Mouse (Mus musculus) forebrain, postnatal 0 days (tissue): ENCODE measurements around the gene Tlk2. TPM values are rescaled to one million over a fixed set of nuclear protein-coding genes. Genes with fewer than 3 reads are reported as not detected.

ENCODE experiments used
- ATAC-seq: fragments of 200-750 bp; cut with Nextera tagmentation; 2 replicates; pipeline ENCODE4 v1.8.0; 2017; ENCODE audit warnings: mild to moderate bottlenecking, moderate library complexity
- DNase-seq: peaks from one replicate; pipeline ENCODE4 v3.0.0-alpha.2; 2015
- H3K27ac ChIP-seq: fragments of 300-500 bp; sonication (generic); 2 replicates; pipeline ENCODE4 v1.5.1; 2014; ENCODE audit warnings: low read depth, mild to moderate bottlenecking, antibody characterized with exemption, low read length, moderate library complexity, mixed read lengths
- H3K27me3 ChIP-seq: fragments of 300-500 bp; sonication (generic); 2 replicates; pipeline ENCODE4 v1.6.1; 2014; ENCODE audit warnings: mild to moderate bottlenecking, low read length, mixed read lengths; ENCODE audit not compliant: insufficient read depth
- H3K36me3 ChIP-seq: fragments of 300-500 bp; sonication (generic); 2 replicates; pipeline ENCODE4 v1.6.1; 2014; ENCODE audit warnings: mild to moderate bottlenecking, moderate library complexity; ENCODE audit not compliant: insufficient read depth
- H3K4me1 ChIP-seq: fragments of 300-500 bp; sonication (generic); 2 replicates; pipeline ENCODE4 v1.6.1; 2014; ENCODE audit warnings: antibody characterized with exemption; ENCODE audit not compliant: insufficient read depth
- H3K4me2 ChIP-seq: fragments of 300-500 bp; sonication (generic); 2 replicates; pipeline ENCODE4 v1.6.1; 2014; ENCODE audit warnings: low read depth, mild to moderate bottlenecking, moderate library complexity
- H3K4me3 ChIP-seq: fragments of 300-500 bp; sonication (generic); 2 replicates; pipeline ENCODE4 v1.5.1; 2014; ENCODE audit warnings: low read depth, low read length, mixed read lengths
- H3K9ac ChIP-seq: fragments of 300-500 bp; sonication (generic); 2 replicates; pipeline ENCODE4 v1.6.1; 2014; ENCODE audit warnings: mild to moderate bottlenecking
- H3K9me3 ChIP-seq: fragments of 300-500 bp; sonication (generic); 2 replicates; pipeline ENCODE4 v1.6.1; 2016; ENCODE audit warnings: low read length
- CTCF ChIP-seq: sonication (generic); IDR thresholded peaks from 2 replicates; pipeline ENCODE4 v1.5.1; 2016; ENCODE audit warnings: antibody characterized with exemption, control low read depth, low read depth
- WGBS: fragments of 180-500 bp; shearing (Covaris S2); extraction: QIAGEN DNeasy Blood & Tissue Kit; methylation state at CpG from one replicate; pipeline ENCODE4 v1.1.7; 2014; 5-methylcytosine and 5-hydroxymethylcytosine counted together
- polyA plus RNA-seq: library from polyadenylated mRNA; unstranded; fragments of >200 nt; fragmentation: Nextera tagmentation; extraction: Ambion mirVana; gene quantifications from 2 replicates; pipeline ENCODE4 v1.2.1, GENCODE M21; 2015
- total RNA-seq: library from RNA; depleted of rRNA; stranded (reverse); fragments of >200 nt; gene quantifications from 2 replicates; pipeline ENCODE4 v1.2.3, GENCODE M21; 2014

Tlk2 gene
- total and polyA plus RNA-seq, 2 experiments from 2014 or later = 13.9 to 94.0 TPM

- no peak overlapping the region for H3K27ac ChIP-seq
- no peak overlapping the region for H3K4me2 ChIP-seq
- ATAC-seq = no peak
- DNase-seq = no peak
- peaks cover 57% of the 10 kb centered on the region for H3K36me3 ChIP-seq
- no peak overlapping the region for H3K9ac ChIP-seq
- no peak overlapping the region for H3K4me3 ChIP-seq
- H3K4me1 ChIP-seq = no peaks in the 10 kb centered on the region
- TF ChIP-seq CTCF = no peak
- no peaks in the 10 kb centered on the region for H3K9me3 ChIP-seq
- 78% methylated on average over 12 of the region's 12 CpGs for WGBS
- H3K27me3 ChIP-seq = no peaks in the 10 kb centered on the region
Observed at GRCm38 (mm10) chr11:105281763-105282459, 103.3 kb downstream of the Tlk2 start.

GRCm38 (mm10) chr11:105282460-105282859, 103.9 kb downstream of the Tlk2 start:
- ATAC-seq = no peak
- WGBS = 88% methylated on average over 2 of the region's 2 CpGs
- Histone ChIP-seq H3K9ac (no peak overlapping the region), H3K9me3 (no peaks in the 10 kb centered on the region), H3K4me1 (no peaks in the 10 kb centered on the region), H3K27me3 (no peaks in the 10 kb centered on the region), H3K4me3 (no peak overlapping the region), H3K27ac (no peak overlapping the region), H3K36me3 (peaks cover 55% of the 10 kb centered on the region), H3K4me2 (no peak overlapping the region)
- TF ChIP-seq CTCF = no peak
- no peak for DNase-seq

DNA sequence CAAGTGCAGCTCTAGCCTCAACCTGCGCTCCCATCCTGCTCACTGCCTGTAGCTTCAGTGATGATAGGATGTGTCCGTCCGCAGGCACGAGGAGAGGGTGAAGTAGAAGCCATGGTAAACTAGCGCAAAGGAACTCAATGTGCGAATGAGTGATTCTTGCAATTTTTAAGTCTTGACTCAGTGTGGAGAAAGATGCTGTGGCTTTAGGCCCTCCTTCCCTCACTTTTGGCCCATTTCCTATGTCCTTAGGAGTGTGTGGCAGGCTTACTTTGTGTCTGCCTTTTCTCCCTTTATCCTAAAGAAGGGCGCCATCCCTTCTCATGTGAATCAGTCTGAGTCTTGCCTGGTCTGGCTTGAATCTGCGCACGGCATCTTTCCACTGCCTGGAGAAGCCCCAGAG, 104.4 kb downstream of the Tlk2 start:
- TF ChIP-seq CTCF = no peak
- Histone ChIP-seq H3K4me3 (no peak overlapping the region), H3K9me3 (no peaks in the 10 kb centered on the region), H3K27ac (no peak overlapping the region), H3K4me2 (no peak overlapping the region), H3K27me3 (no peaks in the 10 kb centered on the region), H3K9ac (no peak overlapping the region), H3K4me1 (no peaks in the 10 kb centered on the region), H3K36me3 (peaks cover 56% of the 10 kb centered on the region)
- DNase-seq (no peak), ATAC-seq (no peak)
- 96% methylated on average over 9 of the region's 9 CpGs for WGBS

DNA sequence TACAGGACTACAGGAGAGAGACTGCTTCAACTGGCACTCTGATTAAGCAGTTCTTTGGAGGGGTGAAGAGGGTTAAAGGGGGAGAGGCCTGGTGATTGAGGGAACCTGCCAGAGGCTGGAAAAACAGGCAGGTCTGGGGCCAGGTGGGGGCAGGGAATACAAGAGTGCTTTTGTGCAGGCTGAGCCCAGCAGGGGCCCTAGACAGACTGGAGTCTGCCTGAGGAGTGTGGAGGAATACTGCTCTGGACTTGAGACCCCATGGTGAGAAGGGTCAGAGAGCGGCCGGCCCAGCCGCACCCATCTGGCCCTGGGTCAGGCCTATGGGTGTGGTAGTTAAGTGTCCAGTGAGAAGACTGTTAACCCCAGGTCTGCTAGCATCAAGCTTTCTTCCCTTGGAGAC, 107.1 kb downstream of the Tlk2 start:
- H3K9me3 ChIP-seq = no peaks in the 10 kb centered on the region
- peaks cover 56% of the 10 kb centered on the region for H3K36me3 ChIP-seq
- H3K9ac ChIP-seq = no peak overlapping the region
- H3K27me3 ChIP-seq = no peaks in the 10 kb centered on the region
- no peak for DNase-seq
- H3K27ac ChIP-seq = no peak overlapping the region
- TF ChIP-seq CTCF = no peak
- H3K4me1 ChIP-seq = no peaks in the 10 kb centered on the region
- H3K4me2 ChIP-seq = no peak overlapping the region
- no peak overlapping the region for H3K4me3 ChIP-seq
- no peak for ATAC-seq
- 64% methylated on average over 3 of the region's 3 CpGs for WGBS

GRCm38 (mm10) chr11:105289403-105289802, 110.8 kb downstream of the Tlk2 start:
- no peak for ATAC-seq
- WGBS = 72% methylated on average over 3 of the region's 3 CpGs

GRCm38 (mm10) chr11:105291681-105292123, 113.1 kb downstream of the Tlk2 start:
- no peaks in the 10 kb centered on the region for H3K9me3 ChIP-seq
- peaks cover 12% of the 10 kb centered on the region; the same call in 1 of the 2 replicates for H3K36me3 ChIP-seq
- no peak for DNase-seq
- H3K27ac ChIP-seq = no peak overlapping the region
- TF ChIP-seq CTCF = no peak
- WGBS = 5% methylated on average over 10 of the region's 10 CpGs
- H3K27me3 ChIP-seq = no peaks in the 10 kb centered on the region
- H3K4me2 ChIP-seq = peak overlapping the region; percentile 99
- H3K4me3 ChIP-seq = peak overlapping the region; percentile 49
- peak; percentile 5; the same call in 1 of the 2 replicates for ATAC-seq
- H3K4me1 ChIP-seq = no peaks in the 10 kb centered on the region
- H3K9ac ChIP-seq = 0 out of 2 replicates have a peak overlapping the region, but pooled peaks have one; percentile 10

More at GRCm38 (mm10) chr11:105289403-105289802, 110.8 kb downstream of the Tlk2 start:
- Histone ChIP-seq H3K36me3 (peaks cover 31% of the 10 kb centered on the region; the same call in 1 of the 2 replicates), H3K27me3 (no peaks in the 10 kb centered on the region), H3K9ac (no peak overlapping the region), H3K4me2 (no peak overlapping the region), H3K27ac (no peak overlapping the region), H3K9me3 (no peaks in the 10 kb centered on the region), H3K4me3 (no peak overlapping the region), H3K4me1 (no peaks in the 10 kb centered on the region)
- TF ChIP-seq CTCF = no peak
- no peak for DNase-seq
